Mouse (Mus musculus) cortical plate, adult 2 months (tissue): ENCODE results near the gene Wipf3.

Experiments
- CTCF ChIP-seq: fragments of 200-500 bp; IDR thresholded peaks from 2 replicates; pipeline ENCODE4 v1.5.1; 2011; ENCODE audit warnings: mild to moderate bottlenecking, control low read depth, low read length; ENCODE audit not compliant: insufficient read depth; ENCODE audit errors: extremely low read depth
- POLR2A ChIP-seq: fragments of 200-500 bp; IDR thresholded peaks from 2 replicates; pipeline ENCODE4 v1.6.1; 2011; ENCODE audit warnings: mild to moderate bottlenecking, low read length, control low read depth; ENCODE audit not compliant: insufficient read depth; ENCODE audit errors: extremely low read depth

GRCm38 (mm10) chr6:54542836-54543235 is 113.4 kb downstream of the Wipf3 start:
- TF ChIP-seq POLR2A (no peak), CTCF (no peak)
